Mouse (Mus musculus) heart, adult 18-20 months (tissue): Measurements from ENCODE around the gene Tgfbr1. TPM values are rescaled to one million over a fixed set of nuclear protein-coding genes. Genes with fewer than 3 reads are reported as not detected.
A peak's percentile ranks its signal among the peaks of the same experiment; 100 is the strongest.
"Not testable (repeated sequence)": the region's sequence is repeated elsewhere in the genome, so short reads cannot be mapped to it uniquely, and the experiment has no call there.

ENCODE experiments used
- DNase-seq, 2 experiments: peaks; one replicate each; pipeline ENCODE4 v3.0.0; 2021 to 2022; ENCODE audit warnings: mixed read lengths in 1 of 2
- total RNA-seq, 2 experiments: library from RNA; stranded (reverse); gene quantifications; 2 replicates each; pipeline ENCODE4 v1.2.3; 2021

Tgfbr1 gene
- total RNA-seq, 2 experiments from 2014 or later: 13.6 to 14.9 TPM

- DNase-seq: no peak
Observed at GRCm38 (mm10) chr4:47347022-47347421, 6.0 kb upstream of the Tgfbr1 start.

GRCm38 (mm10) chr4:47349759-47350158, 3.3 kb upstream of the Tgfbr1 start:
- no peak for DNase-seq

GRCm38 (mm10) chr4:47351386-47352049, 1.5 kb upstream of the Tgfbr1 start:
- DNase-seq: peak; percentile 26 to 30

DNA sequence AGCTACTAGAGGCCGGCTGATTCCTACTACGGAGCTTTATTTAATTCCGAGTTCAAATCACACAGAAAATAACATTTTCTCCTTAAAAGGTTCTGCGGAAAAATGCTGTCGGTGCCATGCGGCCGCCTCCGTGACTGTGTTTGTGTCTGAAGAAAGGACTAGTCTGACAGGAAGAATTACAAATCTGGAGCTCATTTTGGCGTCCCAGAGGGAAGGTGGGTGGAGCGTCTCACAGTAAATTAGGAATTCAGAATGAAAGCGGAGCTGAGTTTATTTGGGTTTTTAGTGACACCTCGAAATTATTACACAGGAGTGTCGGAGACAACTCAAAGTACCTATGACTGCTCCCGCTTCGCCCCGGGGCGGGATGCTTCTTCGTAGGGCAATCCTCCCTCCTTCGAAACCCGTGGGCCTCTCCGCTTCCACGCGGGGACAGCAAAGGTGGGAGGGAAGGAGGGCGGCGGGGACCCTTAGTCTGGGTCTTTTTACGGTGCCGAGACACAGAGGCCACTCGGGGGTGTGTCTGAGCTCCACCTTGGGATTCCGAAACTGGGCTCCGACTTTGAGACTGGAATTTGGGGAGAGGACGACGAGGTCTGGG, 861 bp upstream of the Tgfbr1 start:
- peak; percentile 73 to 80 for DNase-seq

- peak; percentile 84 for DNase-seq
Observed at GRCm38 (mm10) chr4:47353416-47354111, 542 bp downstream of the Tgfbr1 start.

DNA sequence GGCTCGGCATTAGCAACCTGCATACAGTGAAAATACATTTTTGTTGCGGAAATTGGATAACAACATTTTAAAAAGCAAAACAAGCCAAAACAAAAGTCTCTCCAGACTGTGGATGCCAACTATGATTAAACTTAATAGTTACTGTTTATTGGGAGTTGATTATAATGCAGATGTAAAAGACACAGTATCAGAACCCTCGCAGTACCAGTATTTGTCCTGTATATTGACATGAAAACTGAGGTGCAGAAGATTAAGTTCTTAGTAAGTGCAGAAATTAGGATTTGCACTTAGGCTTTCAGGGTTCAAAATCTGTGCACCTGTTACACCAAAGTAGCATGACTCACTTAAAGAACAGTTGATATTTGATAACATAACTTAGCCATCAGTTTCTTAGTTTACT, 1.3 kb downstream of the Tgfbr1 start:
- DNase-seq: no peak

DNA sequence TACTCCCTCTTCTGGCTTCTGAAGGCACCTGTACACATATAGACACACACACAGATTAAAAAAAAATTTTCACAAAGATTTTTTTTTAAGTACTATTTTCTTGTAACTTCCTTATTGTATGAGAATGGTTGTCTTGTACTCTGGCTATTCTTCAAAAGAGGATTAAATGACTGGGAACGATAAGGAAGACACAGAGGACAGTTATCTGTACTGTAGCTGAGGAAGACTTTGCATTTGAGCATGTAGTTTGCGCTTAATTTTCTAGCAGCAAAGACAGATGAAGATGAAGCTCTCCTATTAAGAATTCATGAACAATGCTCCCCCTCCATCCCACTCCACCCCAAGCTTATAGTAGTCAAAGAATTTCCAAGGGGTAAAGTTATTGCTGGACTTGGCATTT, 9.6 kb downstream of the Tgfbr1 start:
- DNase-seq: no peak

- DNase-seq: peak; percentile 38 to 60
Observed at GRCm38 (mm10) chr4:47363134-47363533, 10.1 kb downstream of the Tgfbr1 start.

- DNase-seq: no peak
Observed at GRCm38 (mm10) chr4:47368717-47369116, 15.7 kb downstream of the Tgfbr1 start.

DNA sequence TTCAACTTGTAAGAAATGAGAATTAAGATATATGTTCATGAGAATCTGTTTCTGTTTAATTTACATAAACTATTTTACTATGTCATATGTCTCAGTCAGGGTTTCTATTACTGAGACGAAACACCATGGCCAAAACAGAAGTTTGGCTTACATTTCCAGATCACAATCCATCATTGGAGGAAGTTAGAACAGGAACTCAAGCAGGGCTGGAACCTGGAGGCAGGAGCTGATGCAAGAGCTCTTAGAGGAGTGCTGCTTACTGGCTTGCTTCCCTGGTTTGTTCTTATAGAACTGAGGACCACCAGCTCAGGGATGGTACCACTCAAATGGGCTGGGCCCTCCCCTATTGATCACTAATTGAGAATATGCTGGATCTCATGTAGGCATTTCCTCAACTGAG, 25.7 kb downstream of the Tgfbr1 start:
- no peak for DNase-seq

- no peak for DNase-seq
Observed at GRCm38 (mm10) chr4:47382426-47382825, 29.4 kb downstream of the Tgfbr1 start.

- not testable (repeated sequence) for DNase-seq
Observed at GRCm38 (mm10) chr4:47391926-47392325, 38.9 kb downstream of the Tgfbr1 start.

GRCm38 (mm10) chr4:47396251-47396650, 43.2 kb downstream of the Tgfbr1 start:
- no peak for DNase-seq

- DNase-seq: no peak
Observed at GRCm38 (mm10) chr4:47397951-47398687, 45.1 kb downstream of the Tgfbr1 start.

DNA sequence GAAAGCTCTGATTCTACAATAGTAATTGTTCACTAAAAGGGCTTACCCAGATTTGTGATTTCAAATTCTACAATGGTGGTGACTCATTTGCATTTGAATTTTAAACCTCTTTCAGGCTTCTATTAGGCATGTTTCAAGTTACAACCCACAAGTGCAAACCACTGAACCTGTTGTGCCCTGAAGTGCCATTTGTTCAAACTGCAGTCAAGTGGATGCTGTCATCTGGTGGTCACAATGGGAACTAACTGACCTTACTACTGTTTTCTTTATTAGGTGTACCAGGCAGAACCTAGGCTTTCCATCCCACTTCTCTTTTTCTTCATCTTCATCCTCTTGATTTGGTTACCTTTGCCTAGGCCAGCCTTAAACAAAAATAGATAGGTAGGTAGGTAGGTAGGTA, 46.8 kb downstream of the Tgfbr1 start:
- peak; percentile 18 to 59 for DNase-seq

DNA sequence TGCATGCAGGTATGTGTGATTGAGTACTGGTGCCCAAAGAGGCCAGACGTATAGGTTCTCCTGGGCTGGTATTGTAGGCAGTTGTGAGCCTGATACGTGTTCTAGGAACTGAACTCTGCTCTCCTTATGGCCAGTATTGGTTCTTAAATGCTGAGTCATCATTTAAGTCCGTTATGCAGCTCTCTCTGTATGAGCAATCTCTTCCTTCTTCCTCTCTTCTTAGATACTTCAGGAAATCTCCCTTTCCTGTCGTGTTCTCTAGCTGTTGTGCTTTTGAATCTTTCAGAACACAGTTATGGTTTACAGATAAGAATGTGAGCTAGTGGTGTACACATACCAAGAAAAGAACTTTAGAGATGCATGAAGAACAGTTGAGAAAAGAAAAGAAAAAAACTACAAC, 47.3 kb downstream of the Tgfbr1 start:
- DNase-seq: no peak

- peak; percentile 29 to 63 for DNase-seq
Observed at GRCm38 (mm10) chr4:47402200-47402599, 49.2 kb downstream of the Tgfbr1 start.

GRCm38 (mm10) chr4:47404536-47404935, 51.5 kb downstream of the Tgfbr1 start:
- DNase-seq: no peak

GRCm38 (mm10) chr4:47407161-47407560, 54.1 kb downstream of the Tgfbr1 start:
- peak in 1 of 2 experiments; percentile 18 for DNase-seq

DNA sequence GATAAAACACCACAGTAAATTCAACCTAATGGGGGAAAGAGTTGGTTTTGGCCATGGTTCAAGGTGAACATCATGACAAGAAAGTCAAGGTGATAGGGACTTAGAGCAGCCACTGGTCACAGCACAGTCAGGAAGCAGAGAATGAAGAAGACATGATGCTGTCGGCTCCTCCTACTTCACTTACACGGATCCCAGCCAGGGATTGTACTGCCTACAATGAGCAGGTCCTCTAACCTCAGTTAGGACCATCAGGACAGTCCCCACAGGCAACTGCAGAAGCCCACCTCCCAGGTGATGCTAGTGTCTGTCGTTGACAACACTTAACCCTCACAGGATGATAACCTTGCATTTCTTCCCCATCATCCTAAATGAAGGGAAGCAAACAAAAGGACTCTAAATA, 64.8 kb downstream of the Tgfbr1 start:
- no peak for DNase-seq

GRCm38 (mm10) chr4:47419268-47419973, 66.4 kb downstream of the Tgfbr1 start:
- peak in 1 of 2 experiments; percentile 35 for DNase-seq

- DNase-seq: no peak
Observed at GRCm38 (mm10) chr4:47420191-47420590, 67.2 kb downstream of the Tgfbr1 start.
